Mouse (Mus musculus): Measurements from ENCODE around the gene Cpeb3.

GRCm38 (mm10) chr19:37192475-37193058, 15.8 kb downstream of the Cpeb3 start:
- TF ChIP-seq GATA1 (IDR thresholded peaks at IDR 0.05; ENCODE audit: borderline replicate concordance, low read length) (no peak), FLI1 (IDR thresholded peaks at IDR 0.05; ENCODE audit: low read length) (no peak)
